Mouse (Mus musculus): Measurements from ENCODE around the gene Chst3.
"Not testable (repeated sequence)": the region's sequence is repeated elsewhere in the genome, so short reads cannot be mapped to it uniquely, and the experiment has no call there.

Chst3 gene

GRCm38 (mm10) chr10:60230321-60231088, 11.4 kb upstream of the Chst3 start:
- no peak for DNase-seq

- DNase-seq: no peak
Measured at GRCm38 (mm10) chr10:60229113-60229512, 10.1 kb upstream of the Chst3 start.

- DNase-seq: no peak
Measured at GRCm38 (mm10) chr10:60227666-60228065, 8.6 kb upstream of the Chst3 start.

GRCm38 (mm10) chr10:60224601-60225000, 5.5 kb upstream of the Chst3 start:
- no peak for DNase-seq

- not testable (repeated sequence) for DNase-seq
Measured at GRCm38 (mm10) chr10:60221571-60222259, 2.7 kb upstream of the Chst3 start.

- no peak for DNase-seq
Measured at GRCm38 (mm10) chr10:60220607-60221006, 1.5 kb upstream of the Chst3 start.

- DNase-seq: no peak
Measured at GRCm38 (mm10) chr10:60220042-60220523, 1.0 kb upstream of the Chst3 start.

- DNase-seq: no peak
Measured at GRCm38 (mm10) chr10:60218033-60218590, 948 bp downstream of the Chst3 start.

- DNase-seq: no peak
Measured at GRCm38 (mm10) chr10:60216331-60217095, 2.5 kb downstream of the Chst3 start.

- no peak for DNase-seq
Measured at GRCm38 (mm10) chr10:60215077-60215960, 3.7 kb downstream of the Chst3 start.

- no peak for DNase-seq
Measured at GRCm38 (mm10) chr10:60212589-60213379, 6.3 kb downstream of the Chst3 start.

GRCm38 (mm10) chr10:60211501-60212005, 7.5 kb downstream of the Chst3 start:
- no peak for DNase-seq

- no peak for DNase-seq
Measured at GRCm38 (mm10) chr10:60210468-60210867, 8.6 kb downstream of the Chst3 start.

- peak in 1 of 2 experiments; percentile 33 for DNase-seq
Measured at GRCm38 (mm10) chr10:60209237-60209636, 9.8 kb downstream of the Chst3 start.

GRCm38 (mm10) chr10:60207166-60207705, 11.8 kb downstream of the Chst3 start:
- DNase-seq: no peak

GRCm38 (mm10) chr10:60205601-60206241, 13.3 kb downstream of the Chst3 start:
- no peak for DNase-seq

- DNase-seq: no peak
Measured at GRCm38 (mm10) chr10:60202785-60203184, 16.3 kb downstream of the Chst3 start.

GRCm38 (mm10) chr10:60200996-60201395, 18.1 kb downstream of the Chst3 start:
- DNase-seq: no peak

GRCm38 (mm10) chr10:60199378-60199777, 19.7 kb downstream of the Chst3 start:
- no peak for DNase-seq

GRCm38 (mm10) chr10:60197406-60197821, 21.6 kb downstream of the Chst3 start:
- DNase-seq: no peak
